Mouse (Mus musculus) neural tube, embryonic 11.5 days (tissue): ENCODE results near the gene Pdlim1. TPM values are rescaled to one million over a fixed set of nuclear protein-coding genes. Genes with fewer than 3 reads are reported as not detected.

Experiments used
- polyA plus RNA-seq: library from polyadenylated mRNA; unstranded; fragments of >200 nt; fragmentation: Nextera tagmentation; extraction: Ambion mirVana; gene quantifications from 2 replicates; pipeline ENCODE4 v1.2.1, GENCODE M21; 2014

Pdlim1 gene
- polyA plus RNA-seq, 1 experiment from 2014 or later: 143 TPM

Other genes starting within 250 kb of the Pdlim1 start
- not detected in 2 replicates for gene Cyp2c54, start 198.0 kb downstream of the Pdlim1 start, polyA plus RNA-seq
- not detected in 2 replicates for gene Cyp2c50, start 182.2 kb downstream of the Pdlim1 start, polyA plus RNA-seq
- gene Cyp2c70, start 84.5 kb downstream of the Pdlim1 start, polyA plus RNA-seq: not detected in 2 replicates
- 87.8 and 91.2 TPM in 2 replicates for gene Sorbs1, start 241.9 kb upstream of the Pdlim1 start, polyA plus RNA-seq